Mouse (Mus musculus) brain, embryonic 14.5 days (tissue): ENCODE measurements around the gene Pced1b.

Source experiments
- CTCF ChIP-seq: fragments of 200-500 bp; IDR thresholded peaks from 2 replicates; pipeline ENCODE4 v1.5.1; 2012; ENCODE audit warnings: inconsistent platforms, mild to moderate bottlenecking, moderate library complexity, borderline replicate concordance; ENCODE audit not compliant: insufficient read depth, insufficient read length; ENCODE audit errors: extremely low read depth
- POLR2A ChIP-seq: fragments of 200-500 bp; IDR thresholded peaks from 2 replicates; pipeline ENCODE4 v1.6.1; 2012; ENCODE audit warnings: mild to moderate bottlenecking, inconsistent platforms, borderline replicate concordance; ENCODE audit not compliant: poor library complexity, insufficient read depth, insufficient read length, severe bottlenecking; ENCODE audit errors: extremely low read depth

DNA sequence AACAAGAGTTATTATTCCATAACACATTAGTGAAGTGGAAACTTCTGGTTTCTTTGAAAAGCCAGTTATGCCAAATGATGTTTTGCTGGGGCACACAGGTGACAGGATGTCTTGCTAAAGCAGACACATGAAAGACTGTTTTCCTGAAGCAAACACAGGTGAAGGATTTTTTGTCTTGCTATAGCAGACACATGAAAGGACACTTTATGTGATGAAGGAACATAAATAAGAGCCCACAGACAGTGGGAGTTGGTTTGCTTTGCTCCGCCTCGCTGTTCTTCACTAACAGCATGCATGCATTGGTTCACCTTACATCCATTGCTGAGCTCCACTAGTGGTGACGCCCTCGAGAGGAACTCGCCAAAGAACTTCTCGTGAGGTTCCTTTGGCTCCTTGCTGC, 154.0 kb downstream of the Pced1b start:
- TF ChIP-seq POLR2A (no peak), CTCF (no peak)
